Mouse (Mus musculus): ENCODE measurements around the gene Rab3a.

The Rab3a gene

DNA sequence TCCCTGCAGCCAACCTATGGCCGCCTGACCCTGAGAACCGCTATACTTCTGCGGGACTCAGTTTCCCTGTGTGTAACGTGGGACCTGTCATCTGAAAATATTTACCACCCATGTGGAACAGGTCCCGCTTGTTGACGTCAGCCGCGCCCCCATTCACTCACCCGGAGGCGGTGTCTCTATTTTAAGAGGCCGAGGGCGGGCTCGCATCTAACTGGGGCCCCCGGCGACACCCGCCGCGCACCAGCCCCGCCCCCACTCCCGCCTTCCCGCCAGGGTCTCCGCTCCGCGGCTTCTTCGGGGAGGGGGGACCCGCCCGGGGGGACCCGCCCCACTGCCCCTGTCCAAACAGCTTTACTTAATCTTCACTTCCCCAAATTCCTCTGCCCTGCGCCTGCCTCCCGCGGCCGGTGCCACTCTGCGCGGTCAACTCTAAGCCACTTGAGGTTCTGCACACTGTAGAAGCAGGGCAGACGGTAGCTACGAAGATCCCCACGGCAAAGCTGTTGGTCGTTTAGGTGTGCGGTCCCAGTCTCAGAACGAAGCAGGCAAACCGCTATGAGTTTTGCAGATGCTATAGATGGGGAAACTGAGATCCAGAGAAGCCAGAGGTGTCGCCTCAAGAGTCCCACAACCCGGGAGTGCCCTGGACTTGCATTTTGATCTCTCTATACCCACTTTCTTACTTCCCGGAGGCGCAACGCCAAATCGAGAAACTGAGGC is 49.4 kb downstream of the Rab3a start:
- DNase-seq, result peak; percentile 50

- peak; percentile 92 for DNase-seq
Measured at GRCm38 (mm10) chr8:70804481-70805206, 50.2 kb downstream of the Rab3a start, which contains the start of gene Mast3. Gene Mast3 (minus strand): TSS chr8:70805054.

DNA sequence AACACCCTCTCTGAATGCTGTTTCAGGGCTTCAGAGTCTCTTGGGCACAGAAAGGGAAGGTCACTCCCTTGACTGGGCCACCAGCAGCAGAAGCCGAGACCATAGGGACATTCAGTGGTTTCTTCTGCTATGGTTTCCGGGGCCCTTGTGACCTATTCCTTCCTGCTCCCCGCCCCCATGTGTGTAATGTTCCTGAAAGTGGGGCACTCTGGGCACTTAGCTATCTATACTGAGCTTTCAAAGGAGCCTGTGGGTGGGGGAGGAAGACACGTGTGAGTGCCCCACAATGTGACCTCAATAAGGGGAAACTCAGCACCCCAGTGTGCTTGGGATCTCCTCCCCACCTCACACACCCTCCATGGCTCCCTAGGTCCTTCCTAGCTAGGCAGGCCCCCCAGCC is 52.1 kb downstream of the Rab3a start:
- no peak for DNase-seq

DNA sequence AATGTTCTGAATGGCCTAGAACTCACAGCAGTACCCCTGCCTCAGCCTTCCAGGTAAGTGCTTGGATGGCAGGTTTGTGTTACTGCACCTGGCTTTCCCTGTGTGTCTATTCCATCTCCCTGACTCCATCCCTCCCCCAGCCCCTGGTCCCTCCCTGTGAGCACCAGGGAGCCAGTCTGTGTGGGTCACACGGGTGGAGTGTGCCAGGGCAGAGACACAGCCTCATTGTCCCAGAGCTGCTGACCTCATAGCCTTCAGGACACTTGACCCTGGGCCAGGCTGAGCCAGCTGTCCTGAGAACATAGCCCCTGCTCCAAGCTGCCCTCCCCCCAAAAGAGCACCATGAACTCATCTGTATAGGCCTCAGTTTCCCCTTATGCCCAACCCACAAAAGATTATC is 52.8 kb downstream of the Rab3a start:
- no peak for DNase-seq

- DNase-seq, result no peak
Measured at GRCm38 (mm10) chr8:70808239-70808638, 53.8 kb downstream of the Rab3a start, which contains the start of gene Il12rb1. Gene Il12rb1 (plus strand): TSS chr8:70808449.
